Mouse (Mus musculus) granulocyte monocyte progenitor cell, adult 5-6 weeks (primary cell): Measurements from ENCODE around the gene Gm8220. TPM values are rescaled to one million over a fixed set of nuclear protein-coding genes. Genes with fewer than 3 reads are reported as not detected.
"Not testable (repeated sequence)": the region's sequence is repeated elsewhere in the genome, so short reads cannot be mapped to it uniquely, and the experiment has no call there.

ENCODE experiments used
- ATAC-seq: replicated peaks from 2 replicates; pipeline ENCODE4 v1.8.0; 2016; ENCODE audit warnings: mild to moderate bottlenecking, moderate TSS enrichment, inconsistent platforms; ENCODE audit not compliant: poor library complexity, severe bottlenecking
- total RNA-seq, 2 experiments: library from RNA; stranded (forward) in 1 of 2; stranded (reverse) in 1 of 2; fragments of 200-712, 200-1000 nt in 1 of 2; fragments of >200 nt in 1 of 2; fragmentation: Nextera tagmentation in 1 of 2; gene quantifications; 2 replicates each; pipeline ENCODE4 v1.2.3; 2014 to 2017

The Gm8220 gene
- total RNA-seq (2014; fragmentation: Nextera tagmentation) = not detected in 2 replicates
- total RNA-seq (2017) = not detected in 2 replicates

DNA sequence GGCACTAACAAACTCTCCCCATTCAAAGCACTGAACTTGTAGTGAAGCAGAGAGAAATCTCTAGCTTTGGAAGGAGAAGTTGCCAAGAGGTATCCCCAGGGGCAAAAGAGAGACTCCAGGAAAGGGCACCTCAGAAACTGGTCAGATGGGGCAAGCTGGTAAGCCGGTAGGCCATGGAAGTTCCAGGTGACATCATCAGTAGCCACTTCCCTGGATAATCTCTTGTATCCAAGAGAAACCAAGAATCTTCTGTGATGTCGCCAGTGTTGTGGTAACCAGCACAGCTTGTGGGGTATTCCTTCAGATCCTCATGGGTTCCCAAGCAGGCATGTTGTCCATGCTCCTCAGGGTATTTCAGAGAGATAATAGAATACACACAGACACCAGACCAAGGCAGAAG is at the start of gene Gm8220:
Gm8220 (plus strand) TSS at position 301 of the 400 bp plus-strand sequence.
- not testable (repeated sequence) for ATAC-seq

- no peak for ATAC-seq
Measured at GRCm38 (mm10) chr14:44248039-44248438, 37.3 kb upstream of the Gm8220 start.

GRCm38 (mm10) chr14:44312049-44312448 is 26.7 kb downstream of the Gm8220 start:
- ATAC-seq = not testable (repeated sequence)

DNA sequence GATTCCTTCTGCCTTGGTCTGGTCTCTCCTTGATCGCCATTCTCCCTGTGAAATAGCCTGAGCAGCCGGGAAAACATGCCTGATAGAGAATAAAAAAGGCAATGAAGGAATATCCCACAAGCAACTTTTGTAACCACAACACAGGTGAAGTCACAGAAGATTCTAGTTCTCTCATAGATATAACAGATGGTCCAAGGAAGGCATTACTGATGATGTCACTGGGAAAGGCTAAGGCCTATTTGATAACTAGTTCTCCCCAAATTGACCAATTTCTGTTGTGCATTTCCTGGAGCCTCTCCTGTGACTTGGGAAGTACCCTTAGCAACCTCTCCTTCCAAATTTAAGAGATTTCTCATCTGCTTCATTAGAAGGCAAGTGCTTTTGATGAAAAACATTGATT is 53.1 kb downstream of the Gm8220 start, which contains the start of gene Gm5930:
Gm5930 (minus strand) TSS at position 101 of the 400 bp plus-strand sequence.
- not testable (repeated sequence) for ATAC-seq

Other genes starting within 250 kb of the Gm8220 start
- not detected in 2 replicates for gene Ear2, start 182.9 kb upstream of the Gm8220 start, total RNA-seq (2014; fragmentation: Nextera tagmentation)
- 7.2 and 9.9 TPM in 2 replicates for gene Ear2, start 182.9 kb upstream of the Gm8220 start, total RNA-seq (2017)
- not detected in 2 replicates for gene Gm3327, start 161.7 kb upstream of the Gm8220 start, total RNA-seq (2014; fragmentation: Nextera tagmentation)
- not detected in 2 replicates for gene Gm3327, start 161.7 kb upstream of the Gm8220 start, total RNA-seq (2017)
- not detected in 2 replicates for gene Gm8212, start 87.9 kb upstream of the Gm8220 start, total RNA-seq (2014; fragmentation: Nextera tagmentation)
- gene Gm8212, start 87.9 kb upstream of the Gm8220 start, total RNA-seq (2017) = not detected in 2 replicates
- gene 4930503E14Rik, start 72.3 kb upstream of the Gm8220 start, total RNA-seq (2014; fragmentation: Nextera tagmentation) = not detected in 2 replicates
- gene 4930503E14Rik, start 72.3 kb upstream of the Gm8220 start, total RNA-seq (2017) = not detected in 2 replicates
- not detected in 2 replicates for gene Gm5930, start 53.0 kb downstream of the Gm8220 start, total RNA-seq (2014; fragmentation: Nextera tagmentation)
- not detected in 2 replicates for gene Gm5930, start 53.0 kb downstream of the Gm8220 start, total RNA-seq (2017)
- not detected in 2 replicates for gene Gm8229, start 79.8 kb downstream of the Gm8220 start, total RNA-seq (2014; fragmentation: Nextera tagmentation)
- gene Gm8229, start 79.8 kb downstream of the Gm8220 start, total RNA-seq (2017) = not detected in 2 replicates
- gene Gm3371, start 125.1 kb downstream of the Gm8220 start, total RNA-seq (2014; fragmentation: Nextera tagmentation) = not detected in 2 replicates
- gene Gm3371, start 125.1 kb downstream of the Gm8220 start, total RNA-seq (2017) = not detected in 2 replicates
- not detected in 2 replicates for gene Gm8232, start 148.1 kb downstream of the Gm8220 start, total RNA-seq (2014; fragmentation: Nextera tagmentation)
- gene Gm8232, start 148.1 kb downstream of the Gm8220 start, total RNA-seq (2017) = not detected in 2 replicates
- gene BC061237, start 206.9 kb downstream of the Gm8220 start, total RNA-seq (2014; fragmentation: Nextera tagmentation) = not detected in 2 replicates
- gene BC061237, start 206.9 kb downstream of the Gm8220 start, total RNA-seq (2017) = not detected in 2 replicates
- not detected in 2 replicates for gene Gm17093, start 232.7 kb downstream of the Gm8220 start, total RNA-seq (2014; fragmentation: Nextera tagmentation)
- not detected in 2 replicates for gene Gm17093, start 232.7 kb downstream of the Gm8220 start, total RNA-seq (2017)